Mouse (Mus musculus): Measurements from ENCODE around the gene 1700017B05Rik.
A peak's percentile ranks its signal among the peaks of the same experiment; 100 is the strongest.

GRCm38 (mm10) chr9:57220356-57220755, 42.1 kb downstream of the 1700017B05Rik start:
- no peak for TF ChIP-seq POLR2A (IDR thresholded peaks at IDR 0.05; ENCODE audit: low read depth, low read length)
- TF ChIP-seq CTCF (IDR thresholded peaks at IDR 0.05; ENCODE audit: extremely low read depth, insufficient read length, insufficient replicate concordance, low read depth, low read length): peak; percentile 39; the same call in 1 of the 2 replicates

Measured in small intestine, adult 2 months (tissue).